In the genomic region with DNA sequence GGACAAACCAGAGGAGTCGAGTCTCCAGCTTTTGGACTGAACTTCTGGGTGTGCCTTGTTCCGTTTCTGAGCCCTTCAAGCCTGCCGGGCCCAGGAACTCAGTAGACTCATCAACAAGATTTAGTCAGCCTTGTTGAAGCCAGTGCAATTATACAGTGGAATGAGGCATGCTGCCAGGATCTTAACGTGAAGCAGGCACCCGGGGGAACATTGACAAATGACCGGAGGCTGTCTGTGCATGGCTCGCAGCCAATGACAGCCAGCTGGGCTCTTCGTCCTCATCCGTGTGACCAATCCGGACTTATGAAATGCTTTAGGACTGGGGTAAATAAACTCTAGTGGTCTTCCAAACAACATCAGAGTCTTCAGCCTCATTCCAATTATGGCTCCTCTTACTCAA, we compare ENCODE assay signal across 11 mouse cellular contexts. TPM values are rescaled to one million over a fixed set of nuclear protein-coding genes. Genes with fewer than 3 reads are reported as not detected.
DNase-seq lines count a peak whose midpoint lies in the region; ATAC-seq and TF ChIP-seq lines count a peak whose summit lies in the region.
"Had no signal": no experiment of that assay in that cellular context is flagged by ENCODE, and none has a peak within 500 bp of the region (broad histone marks: within the 10 kb centered on the region; RNA-seq: fewer than 3 reads in every experiment).

No protein-coding gene starts in this region.

- 23% methylated on average over 10 of the region's 10 CpGs for WGBS in lung, adult 2 months

- ATAC-seq in cerebellum, adult (ENCODE audit: insufficient number of reproducible peaks, low FRiP score, low TSS enrichment) = no peak
- ATAC-seq in Patski = peak; percentile 86

- DNase-seq in cerebellum, postnatal 25 days = peak; percentile 22 to 41
- peak; percentile 93 for DNase-seq in Patski (ENCODE audit: low read depth, low spot score)
- DNase-seq in gastrocnemius, postnatal 36 days = peak; percentile 58 to 77
- DNase-seq in kidney, adult 11 months = peak; percentile 61
- DNase-seq in lung, adult 2 months = peak; percentile 16
- peak; percentile 11 for DNase-seq in right cerebral cortex, postnatal 25 days
- no peak for DNase-seq in embryo, embryonic 11 days

- CTCF ChIA-PET in Patski (lab: Charles Lee) = interaction anchor here (1.3 to 1.8 kb wide), 2 partner anchors 9 to 11 kb away, joined by 6 read pairs; no protein-coding TSS in a partner anchor

- POLR2A ChIA-PET in Patski (lab: Charles Lee) = interaction anchor here (0.7 to 1.6 kb wide), 3 partner anchors 10 to 226 kb away, joined by 3 to 5 read pairs (median 4); no protein-coding TSS in a partner anchor

- no peaks in the 10 kb centered on the region for H3K27me3 ChIP-seq in Patski
- H3K27me3 ChIP-seq: limb, embryonic 12.5 days had no signal

- in situ Hi-C loops in Patski (cut with MboI; ENCODE audit: low pct_unique_long_range_greater_than_20kb) = no loop called here

- intact Hi-C loops in gastrocnemius, postnatal 36 days (cut with DNase I) = no loop called here

- TF ChIP-seq CTCF in Patski (IDR thresholded peaks at IDR 0.05) = no peak
- no peak for TF ChIP-seq CTCF in lung, adult 2 months (IDR thresholded peaks at IDR 0.05; ENCODE audit: insufficient read depth, low read length)

- no peak for TF ChIP-seq POLR2A in lung, adult 2 months (IDR thresholded peaks at IDR 0.05; ENCODE audit: borderline replicate concordance, extremely low read depth, low read depth, low read length)

- 0 out of 2 replicates have a peak, but pooled peaks cover 3% of the 10 kb centered on the region for H3K4me1 ChIP-seq in lung, adult 2 months (ENCODE audit: control insufficient read depth, insufficient read depth, low read length)
- H3K4me1 ChIP-seq: limb, embryonic 12.5 days had no signal

- H3K4me3 ChIP-seq in lung, adult 2 months (replicated peaks; ENCODE audit: extremely low read depth, low read depth, low read length) = no peak overlapping the region
- H3K4me3 ChIP-seq: limb, embryonic 12.5 days had no signal

RNA-seq across cellular contexts. Expression of gene Adgrf1, which starts 29.0 kb away (rescaled TPM):
- 0.06 TPM for polyA plus RNA-seq in Patski (2021)
- not detected for total RNA-seq in gastrocnemius, postnatal 36 days (2021)
- not detected in 2 replicates for polyA plus RNA-seq in lung, adult 2 months (2012; rRNA removed)
- polyA plus RNA-seq: C2C12; cerebellum, adult 2 months; limb, embryonic 12.5 days had no signal
